Mouse (Mus musculus) brain, adult 2 months (tissue): ENCODE measurements around the gene Tmem132d.
"Not testable (repeated sequence)": the region's sequence is repeated elsewhere in the genome, so short reads cannot be mapped to it uniquely, and the experiment has no call there.

Experiments
- DNase-seq: peaks from one replicate; pipeline ENCODE4 v3.0.0; 2011; ENCODE audit warnings: low read depth, low spot score

Tmem132d gene

GRCm38 (mm10) chr5:128100331-128100730, 332.5 kb downstream of the Tmem132d start:
- peak; percentile 15 for DNase-seq

GRCm38 (mm10) chr5:128099439-128099838, 333.4 kb downstream of the Tmem132d start:
- DNase-seq = no peak

GRCm38 (mm10) chr5:128090578-128090977, 342.3 kb downstream of the Tmem132d start:
- peak; percentile 67 for DNase-seq

GRCm38 (mm10) chr5:128075456-128075855, 357.4 kb downstream of the Tmem132d start:
- no peak for DNase-seq

GRCm38 (mm10) chr5:128072616-128073015, 360.3 kb downstream of the Tmem132d start:
- DNase-seq = no peak

GRCm38 (mm10) chr5:128041781-128042180, 391.1 kb downstream of the Tmem132d start:
- no peak for DNase-seq

- peak; percentile 67 for DNase-seq
Observed at GRCm38 (mm10) chr5:128040036-128040435, 392.8 kb downstream of the Tmem132d start.

- DNase-seq = peak; percentile 89
Observed at GRCm38 (mm10) chr5:128027076-128027475, 405.8 kb downstream of the Tmem132d start.

- DNase-seq = peak; percentile 68
Observed at GRCm38 (mm10) chr5:128004666-128005065, 428.2 kb downstream of the Tmem132d start.

GRCm38 (mm10) chr5:127996526-127997245, 436.2 kb downstream of the Tmem132d start:
- DNase-seq = peak; percentile 68

GRCm38 (mm10) chr5:127993460-127993859, 439.4 kb downstream of the Tmem132d start:
- DNase-seq = no peak

GRCm38 (mm10) chr5:127990826-127991225, 442.1 kb downstream of the Tmem132d start:
- DNase-seq = peak; percentile 70

GRCm38 (mm10) chr5:127980003-127980358, 452.9 kb downstream of the Tmem132d start:
- DNase-seq = not testable (repeated sequence)

GRCm38 (mm10) chr5:127979329-127980002, 453.4 kb downstream of the Tmem132d start:
- no peak for DNase-seq

GRCm38 (mm10) chr5:127976661-127977060, 456.2 kb downstream of the Tmem132d start:
- DNase-seq = no peak

GRCm38 (mm10) chr5:127965700-127966099, 467.2 kb downstream of the Tmem132d start:
- DNase-seq = no peak

- peak; percentile 79 for DNase-seq
Observed at GRCm38 (mm10) chr5:127962656-127963055, 470.2 kb downstream of the Tmem132d start.

- DNase-seq = peak; percentile 85
Observed at GRCm38 (mm10) chr5:127956511-127957097, 476.3 kb downstream of the Tmem132d start.

GRCm38 (mm10) chr5:127954231-127954790, 478.6 kb downstream of the Tmem132d start:
- peak; percentile 72 for DNase-seq

- no peak for DNase-seq
Observed at GRCm38 (mm10) chr5:127952800-127953199, 480.1 kb downstream of the Tmem132d start.

GRCm38 (mm10) chr5:127950574-127950973, 482.3 kb downstream of the Tmem132d start:
- DNase-seq = no peak

- DNase-seq = peak; percentile 27
Observed at GRCm38 (mm10) chr5:127947275-127947674, 485.6 kb downstream of the Tmem132d start.
